Mouse (Mus musculus) mouse embryonic stem cell (cell line): ENCODE results near the gene Dqx1.

Source experiments
- in situ Hi-C, 2 experiments: fragments of 300-500 bp; cut with MboI; formaldehyde crosslinking; loops; 1 replicate in 1 of 2; 3 replicates in 1 of 2; pipeline ENCODE4 v1.14.3; 2019 to 2020; ENCODE audit warnings: low sequenced_read_pairs in 2 of 2, low pct_unique_long_range_greater_than_20kb in 1 of 2, mixed read lengths in 1 of 2; ENCODE audit not compliant: unreplicated experiment in 1 of 2

The Dqx1 gene

GRCm38 (mm10) chr6:83068221-83068620, 10.6 kb downstream of the Dqx1 start:
- in situ Hi-C loops, result loop anchor here in 1 of 2 experiments (10.0 kb wide), 1 partner anchor 647 kb away; the partner anchor contains the start of gene Vax2

GRCm38 (mm10) chr6:83068706-83069487, 11.3 kb downstream of the Dqx1 start:
- in situ Hi-C loops, result loop anchor here in 1 of 2 experiments (10.0 kb wide), 1 partner anchor 646 kb away; the partner anchor contains the start of gene Vax2

GRCm38 (mm10) chr6:83069488-83070246, 12.0 kb downstream of the Dqx1 start:
- in situ Hi-C loops, result loop anchor here in 1 of 2 experiments (10.0 kb wide), 1 partner anchor 645 kb away; the partner anchor contains the start of gene Vax2

GRCm38 (mm10) chr6:83070247-83070310, 12.4 kb downstream of the Dqx1 start, which contains the start of gene Tlx2:
Tlx2 (minus strand) TSS chr6:83070293.
- in situ Hi-C loops, result no loop called here

- in situ Hi-C loops, result no loop called here
Observed at GRCm38 (mm10) chr6:83070311-83071219, 12.9 kb downstream of the Dqx1 start.

- in situ Hi-C loops, result no loop called here
Observed at GRCm38 (mm10) chr6:83071220-83071619, 13.6 kb downstream of the Dqx1 start.

GRCm38 (mm10) chr6:83074979-83075378, 17.3 kb downstream of the Dqx1 start:
- in situ Hi-C loops, result no loop called here

- in situ Hi-C loops, result no loop called here
Observed at GRCm38 (mm10) chr6:83077630-83078323, 20.1 kb downstream of the Dqx1 start, which contains the start of gene Pcgf1. Pcgf1 (plus strand) TSS chr6:83077869.

- in situ Hi-C loops, result no loop called here
Observed at GRCm38 (mm10) chr6:83078324-83078858, 20.7 kb downstream of the Dqx1 start.

GRCm38 (mm10) chr6:83080210-83080609, 22.6 kb downstream of the Dqx1 start:
- in situ Hi-C loops, result no loop called here

GRCm38 (mm10) chr6:83083497-83083896, 25.9 kb downstream of the Dqx1 start:
- in situ Hi-C loops, result no loop called here

- in situ Hi-C loops, result no loop called here
Observed at GRCm38 (mm10) chr6:83084477-83084876, 26.8 kb downstream of the Dqx1 start.

- in situ Hi-C loops, result no loop called here
Observed at GRCm38 (mm10) chr6:83086121-83087035, 28.7 kb downstream of the Dqx1 start, which contains the start of gene Lbx2. Lbx2 (plus strand) TSS chr6:83086367.

- in situ Hi-C loops, result no loop called here
Observed at GRCm38 (mm10) chr6:83087205-83087925, 29.7 kb downstream of the Dqx1 start.

- in situ Hi-C loops, result no loop called here
Observed at GRCm38 (mm10) chr6:83087926-83088260, 30.2 kb downstream of the Dqx1 start.

- in situ Hi-C loops, result no loop called here
Observed at GRCm38 (mm10) chr6:83092416-83093127, 34.9 kb downstream of the Dqx1 start.
